Mouse (Mus musculus) heart, postnatal 0 days (tissue): ENCODE results near the gene Catsper2.

Experiments used
- CTCF ChIP-seq: IDR thresholded peaks from 2 replicates; pipeline ENCODE4 v1.5.1; 2016; ENCODE audit warnings: antibody characterized with exemption, control low read depth, low read depth
- EP300 ChIP-seq: IDR thresholded peaks from 2 replicates; pipeline ENCODE4 v1.6.1; 2016; ENCODE audit warnings: antibody characterized with exemption, low read depth

- TF ChIP-seq CTCF (no peak), EP300 (no peak)
Observed at GRCm38 (mm10) chr2:121357494-121357893, 56.1 kb downstream of the Catsper2 start, which contains the start of gene Ckmt1.
